Mouse (Mus musculus): ENCODE measurements at regions not wholly inside any gene's neighbourhood (a gene's known extent, or its start where the extent isn't known, plus 50 kb on each side); places are given as distances from the start of the nearest gene placed in this dataset.

- TF ChIP-seq CTCF (IDR thresholded peaks at IDR 0.05; ENCODE audit: extremely low read depth, insufficient read length, insufficient replicate concordance, low read depth, low read length) (no peak), POLR2A (IDR thresholded peaks at IDR 0.05; ENCODE audit: low read depth, low read length) (no peak)
- Histone ChIP-seq H3K4me1 (ENCODE audit: control insufficient read depth, insufficient read depth, insufficient read length, low read length) (no peaks in the 10 kb centered on the region), H3K27ac (ENCODE audit: insufficient read depth, low read depth, low read length) (no peak overlapping the region), H3K36me3 (ENCODE audit: control insufficient read depth, insufficient read depth, low read length) (no peaks in the 10 kb centered on the region), H3K4me3 (ENCODE audit: low read depth, low read length) (no peak overlapping the region), H3K27me3 (ENCODE audit: control insufficient read depth, insufficient read depth, low read length) (no peaks in the 10 kb centered on the region)
- WGBS = 83% methylated on average over 9 of the region's 9 CpGs
Measured at GRCm38 (mm10) chr13:70193270-70193669, 391.1 kb downstream of the Med10 start.

- no peak overlapping the region for H3K4me3 ChIP-seq (ENCODE audit: low read depth, low read length)
- no peaks in the 10 kb centered on the region for H3K36me3 ChIP-seq (ENCODE audit: control insufficient read depth, insufficient read depth, low read length)
- no peaks in the 10 kb centered on the region for H3K27me3 ChIP-seq (ENCODE audit: control insufficient read depth, insufficient read depth, low read length)
- no peak overlapping the region for H3K27ac ChIP-seq (ENCODE audit: insufficient read depth, low read depth, low read length)
- 77% methylated on average over 4 of the region's 4 CpGs for WGBS
- TF ChIP-seq POLR2A (IDR thresholded peaks at IDR 0.05; ENCODE audit: low read depth, low read length) (no peak), CTCF (IDR thresholded peaks at IDR 0.05; ENCODE audit: extremely low read depth, insufficient read length, insufficient replicate concordance, low read depth, low read length) (no peak)
- no peaks in the 10 kb centered on the region for H3K4me1 ChIP-seq (ENCODE audit: control insufficient read depth, insufficient read depth, insufficient read length, low read length)
Measured at GRCm38 (mm10) chr13:70195854-70196253, 393.7 kb downstream of the Med10 start.

- H3K36me3 ChIP-seq (ENCODE audit: control insufficient read depth, insufficient read depth, low read length) = no peaks in the 10 kb centered on the region
- 83% methylated on average over 4 of the region's 4 CpGs for WGBS
- no peaks in the 10 kb centered on the region for H3K27me3 ChIP-seq (ENCODE audit: control insufficient read depth, insufficient read depth, low read length)
- H3K27ac ChIP-seq (ENCODE audit: insufficient read depth, low read depth, low read length) = no peak overlapping the region
- H3K4me1 ChIP-seq (ENCODE audit: control insufficient read depth, insufficient read depth, insufficient read length, low read length) = no peaks in the 10 kb centered on the region
- H3K4me3 ChIP-seq (ENCODE audit: low read depth, low read length) = no peak overlapping the region
- TF ChIP-seq CTCF (IDR thresholded peaks at IDR 0.05; ENCODE audit: extremely low read depth, insufficient read length, insufficient replicate concordance, low read depth, low read length) (no peak), POLR2A (IDR thresholded peaks at IDR 0.05; ENCODE audit: low read depth, low read length) (no peak)
Measured at GRCm38 (mm10) chr13:70198638-70199037, 396.4 kb downstream of the Med10 start.

GRCm38 (mm10) chr13:70199087-70199486 is 396.9 kb downstream of the Med10 start:
- no peak overlapping the region for H3K27ac ChIP-seq (ENCODE audit: insufficient read depth, low read depth, low read length)
- no peaks in the 10 kb centered on the region for H3K27me3 ChIP-seq (ENCODE audit: control insufficient read depth, insufficient read depth, low read length)
- no peaks in the 10 kb centered on the region for H3K4me1 ChIP-seq (ENCODE audit: control insufficient read depth, insufficient read depth, insufficient read length, low read length)
- no peak for TF ChIP-seq POLR2A (IDR thresholded peaks at IDR 0.05; ENCODE audit: low read depth, low read length)
- no peak overlapping the region for H3K4me3 ChIP-seq (ENCODE audit: low read depth, low read length)
- no peaks in the 10 kb centered on the region for H3K36me3 ChIP-seq (ENCODE audit: control insufficient read depth, insufficient read depth, low read length)
- WGBS = 55% methylated on average over 1 of the region's 1 CpGs

- no peak overlapping the region for H3K4me3 ChIP-seq (ENCODE audit: low read depth, low read length)
- H3K36me3 ChIP-seq (ENCODE audit: control insufficient read depth, insufficient read depth, low read length) = no peaks in the 10 kb centered on the region
- H3K27me3 ChIP-seq (ENCODE audit: control insufficient read depth, insufficient read depth, low read length) = no peaks in the 10 kb centered on the region
- TF ChIP-seq CTCF (IDR thresholded peaks at IDR 0.05; ENCODE audit: extremely low read depth, insufficient read length, insufficient replicate concordance, low read depth, low read length) (no peak), POLR2A (IDR thresholded peaks at IDR 0.05; ENCODE audit: low read depth, low read length) (no peak)
- WGBS = 67% methylated on average over 7 of the region's 7 CpGs
- no peaks in the 10 kb centered on the region for H3K4me1 ChIP-seq (ENCODE audit: control insufficient read depth, insufficient read depth, insufficient read length, low read length)
- H3K27ac ChIP-seq (ENCODE audit: insufficient read depth, low read depth, low read length) = no peak overlapping the region
Measured at GRCm38 (mm10) chr13:70205334-70205733, 403.1 kb downstream of the Med10 start.

GRCm38 (mm10) chr13:70210158-70210557 is 408.0 kb downstream of the Med10 start:
- TF ChIP-seq POLR2A (IDR thresholded peaks at IDR 0.05; ENCODE audit: low read depth, low read length) (no peak), CTCF (IDR thresholded peaks at IDR 0.05; ENCODE audit: extremely low read depth, insufficient read length, insufficient replicate concordance, low read depth, low read length) (no peak)
- H3K27me3 ChIP-seq (ENCODE audit: control insufficient read depth, insufficient read depth, low read length) = no peaks in the 10 kb centered on the region
- no peaks in the 10 kb centered on the region for H3K36me3 ChIP-seq (ENCODE audit: control insufficient read depth, insufficient read depth, low read length)
- 61% methylated on average over 3 of the region's 3 CpGs for WGBS
- H3K4me1 ChIP-seq (ENCODE audit: control insufficient read depth, insufficient read depth, insufficient read length, low read length) = no peaks in the 10 kb centered on the region
- no peak overlapping the region for H3K4me3 ChIP-seq (ENCODE audit: low read depth, low read length)
- no peak overlapping the region for H3K27ac ChIP-seq (ENCODE audit: insufficient read depth, low read depth, low read length)

GRCm38 (mm10) chr13:70213017-70213416 is 410.8 kb downstream of the Med10 start:
- no peak for TF ChIP-seq POLR2A (IDR thresholded peaks at IDR 0.05; ENCODE audit: low read depth, low read length)
- no peak for TF ChIP-seq CTCF (IDR thresholded peaks at IDR 0.05; ENCODE audit: extremely low read depth, insufficient read length, insufficient replicate concordance, low read depth, low read length)
- Histone ChIP-seq H3K27me3 (ENCODE audit: control insufficient read depth, insufficient read depth, low read length) (no peaks in the 10 kb centered on the region), H3K36me3 (ENCODE audit: control insufficient read depth, insufficient read depth, low read length) (no peaks in the 10 kb centered on the region), H3K4me1 (ENCODE audit: control insufficient read depth, insufficient read depth, insufficient read length, low read length) (no peaks in the 10 kb centered on the region), H3K4me3 (ENCODE audit: low read depth, low read length) (no peak overlapping the region), H3K27ac (ENCODE audit: insufficient read depth, low read depth, low read length) (no peak overlapping the region)
- 69% methylated on average over 3 of the region's 3 CpGs for WGBS

- no peak overlapping the region for H3K27ac ChIP-seq (ENCODE audit: insufficient read depth, low read depth, low read length)
- 72% methylated on average over 2 of the region's 2 CpGs for WGBS
- no peaks in the 10 kb centered on the region for H3K27me3 ChIP-seq (ENCODE audit: control insufficient read depth, insufficient read depth, low read length)
- no peak overlapping the region for H3K4me3 ChIP-seq (ENCODE audit: low read depth, low read length)
- H3K4me1 ChIP-seq (ENCODE audit: control insufficient read depth, insufficient read depth, insufficient read length, low read length) = no peaks in the 10 kb centered on the region
- TF ChIP-seq POLR2A (IDR thresholded peaks at IDR 0.05; ENCODE audit: low read depth, low read length) = no peak
- TF ChIP-seq CTCF (IDR thresholded peaks at IDR 0.05; ENCODE audit: extremely low read depth, insufficient read length, insufficient replicate concordance, low read depth, low read length) = no peak
- no peaks in the 10 kb centered on the region for H3K36me3 ChIP-seq (ENCODE audit: control insufficient read depth, insufficient read depth, low read length)
Measured at GRCm38 (mm10) chr13:70213622-70214021, 411.4 kb downstream of the Med10 start.

Measured in small intestine, adult 2 months (tissue).